Mouse (Mus musculus): ENCODE results near the gene Dner. TPM values are rescaled to one million over a fixed set of nuclear protein-coding genes. Genes with fewer than 3 reads are reported as not detected.

Gene Dner
- polyA plus RNA-seq, 2 experiments: 5.9 to 6.4 TPM

DNA sequence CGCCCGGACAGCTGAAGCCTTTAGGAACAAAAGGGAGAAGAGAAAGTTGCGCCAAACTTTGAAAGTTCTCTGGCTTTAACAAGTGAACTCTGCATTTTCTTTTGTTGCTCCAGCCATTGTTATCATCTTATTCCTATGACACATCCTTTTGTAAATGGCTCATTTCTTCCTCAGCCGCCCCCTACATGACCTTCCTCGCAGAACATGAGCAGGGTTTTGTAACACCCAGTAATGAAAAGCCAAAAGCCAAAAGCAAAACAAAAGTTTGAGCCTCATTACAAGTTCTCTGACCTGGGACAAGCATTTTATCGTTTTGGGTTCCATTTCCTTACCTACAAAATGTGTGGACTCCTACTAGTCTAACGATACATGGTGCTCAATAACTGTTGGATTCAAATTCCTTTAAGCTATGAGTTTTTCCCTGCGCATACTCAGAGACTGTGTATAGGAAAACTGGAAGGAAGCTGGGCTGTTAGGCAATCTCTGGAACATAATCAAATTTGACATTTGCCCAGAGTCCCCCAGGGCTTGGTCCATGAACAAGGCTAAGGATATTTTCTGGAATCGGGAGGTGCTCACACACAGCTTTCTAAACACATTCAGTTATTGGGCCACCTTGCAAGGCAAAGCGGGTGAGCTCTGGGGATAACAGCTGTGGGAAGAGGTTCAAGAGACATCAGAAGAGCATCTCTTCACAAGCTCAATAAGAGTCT lies 246.3 kb downstream of the Dner start:
- Histone ChIP-seq H3K36me3 (ENCODE audit: control insufficient read depth, insufficient read depth, low read length) (no peaks in the 10 kb centered on the region), H3K27ac (replicated peaks; ENCODE audit: low read depth, low read length) (no peak overlapping the region), H3K4me2 (replicated peaks; ENCODE audit: low read depth, low read length, severe bottlenecking) (no peak overlapping the region), H3K4me1 (ENCODE audit: control insufficient read depth, insufficient read depth, low read length) (no peaks in the 10 kb centered on the region), H3K9me3 (ENCODE audit: control insufficient read depth, low read length) (no peaks in the 10 kb centered on the region), H3K9ac (ENCODE audit: low read depth, low read length, severe bottlenecking) (no peak overlapping the region), H3K27me3 (ENCODE audit: control insufficient read depth, insufficient read depth, low read length) (no peaks in the 10 kb centered on the region), H3K4me3 (replicated peaks; ENCODE audit: low read length) (no peak overlapping the region)
- 87% methylated on average over 10 of the region's 10 CpGs for WGBS
- ATAC-seq (ENCODE audit: low FRiP score, low read depth): no peak
- no peak for DNase-seq (ENCODE audit: low spot score)
- TF ChIP-seq POLR2A (IDR thresholded peaks at IDR 0.05; ENCODE audit: borderline replicate concordance, extremely low read depth, insufficient read depth, insufficient read length): no peak

- H3K27me3 ChIP-seq (ENCODE audit: control insufficient read depth, insufficient read depth, low read length): no peaks in the 10 kb centered on the region
- ATAC-seq (ENCODE audit: low FRiP score, low read depth): no peak
- no peaks in the 10 kb centered on the region for H3K9me3 ChIP-seq (ENCODE audit: control insufficient read depth, low read length)
- no peaks in the 10 kb centered on the region for H3K4me1 ChIP-seq (ENCODE audit: control insufficient read depth, insufficient read depth, low read length)
- DNase-seq (ENCODE audit: low spot score): no peak
- WGBS: 58% methylated on average over 3 of the region's 3 CpGs
- H3K27ac ChIP-seq (replicated peaks; ENCODE audit: low read depth, low read length): no peak overlapping the region
- no peak for TF ChIP-seq POLR2A (IDR thresholded peaks at IDR 0.05; ENCODE audit: borderline replicate concordance, extremely low read depth, insufficient read depth, insufficient read length)
- H3K9ac ChIP-seq (ENCODE audit: low read depth, low read length, severe bottlenecking): no peak overlapping the region
- no peaks in the 10 kb centered on the region for H3K36me3 ChIP-seq (ENCODE audit: control insufficient read depth, insufficient read depth, low read length)
- no peak overlapping the region for H3K4me2 ChIP-seq (replicated peaks; ENCODE audit: low read depth, low read length, severe bottlenecking)
- H3K4me3 ChIP-seq (replicated peaks; ENCODE audit: low read length): no peak overlapping the region
Observed at GRCm38 (mm10) chr1:84443640-84444039, 252.4 kb downstream of the Dner start.

DNA sequence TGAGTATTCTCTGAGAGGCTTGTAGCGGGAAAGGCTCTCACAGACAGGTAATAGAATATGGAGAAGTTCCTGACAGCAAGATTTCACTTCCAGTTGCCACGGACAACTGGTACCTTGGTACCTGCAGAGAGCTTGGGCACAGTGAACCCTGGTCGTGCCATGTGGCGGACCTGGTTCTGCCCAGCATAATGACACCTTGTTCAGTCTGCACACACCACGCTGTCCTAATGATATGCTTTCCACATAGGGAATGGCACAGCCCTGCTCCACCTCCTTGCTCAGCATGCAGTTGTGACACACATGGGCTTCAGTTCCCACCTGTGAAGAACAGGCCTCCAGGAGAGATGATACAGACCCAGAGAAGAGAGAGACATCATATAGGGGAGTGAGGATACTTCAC lies 253.0 kb downstream of the Dner start:
- no peak overlapping the region for H3K9ac ChIP-seq (ENCODE audit: low read depth, low read length, severe bottlenecking)
- no peak overlapping the region for H3K4me2 ChIP-seq (replicated peaks; ENCODE audit: low read depth, low read length, severe bottlenecking)
- no peaks in the 10 kb centered on the region for H3K36me3 ChIP-seq (ENCODE audit: control insufficient read depth, insufficient read depth, low read length)
- ATAC-seq (ENCODE audit: low FRiP score, low read depth) (no peak), DNase-seq (ENCODE audit: low spot score) (no peak)
- no peaks in the 10 kb centered on the region for H3K9me3 ChIP-seq (ENCODE audit: control insufficient read depth, low read length)
- no peak overlapping the region for H3K4me3 ChIP-seq (replicated peaks; ENCODE audit: low read length)
- H3K27me3 ChIP-seq (ENCODE audit: control insufficient read depth, insufficient read depth, low read length): no peaks in the 10 kb centered on the region
- no peak overlapping the region for H3K27ac ChIP-seq (replicated peaks; ENCODE audit: low read depth, low read length)
- WGBS: 82% methylated on average over 5 of the region's 5 CpGs
- H3K4me1 ChIP-seq (ENCODE audit: control insufficient read depth, insufficient read depth, low read length): no peaks in the 10 kb centered on the region
- TF ChIP-seq POLR2A (IDR thresholded peaks at IDR 0.05; ENCODE audit: borderline replicate concordance, extremely low read depth, insufficient read depth, insufficient read length): no peak

DNA sequence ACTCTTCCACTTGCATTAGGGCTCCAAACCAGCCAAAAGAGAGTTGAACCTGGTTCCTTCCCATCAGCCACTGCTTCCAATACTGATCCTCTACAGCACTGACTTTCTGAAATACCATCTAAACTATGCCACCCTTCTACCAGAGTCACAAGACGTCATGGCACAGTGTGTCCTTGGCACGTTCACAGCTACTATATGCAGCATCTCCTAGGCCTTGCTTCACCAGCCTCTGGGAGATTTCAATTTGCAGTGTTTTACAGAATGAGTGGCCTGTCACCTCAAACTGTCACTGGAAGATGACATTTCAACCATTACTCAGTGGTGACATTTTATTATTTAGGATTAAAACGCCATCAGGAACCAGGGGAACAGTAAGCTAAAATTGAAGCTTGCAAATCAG lies 254.6 kb downstream of the Dner start:
- TF ChIP-seq POLR2A (IDR thresholded peaks at IDR 0.05; ENCODE audit: borderline replicate concordance, extremely low read depth, insufficient read depth, insufficient read length): no peak
- no peak overlapping the region for H3K4me2 ChIP-seq (replicated peaks; ENCODE audit: low read depth, low read length, severe bottlenecking)
- no peak overlapping the region for H3K9ac ChIP-seq (ENCODE audit: low read depth, low read length, severe bottlenecking)
- DNase-seq (ENCODE audit: low spot score) (no peak), ATAC-seq (ENCODE audit: low FRiP score, low read depth) (no peak)
- H3K36me3 ChIP-seq (ENCODE audit: control insufficient read depth, insufficient read depth, low read length): no peaks in the 10 kb centered on the region
- 87% methylated on average over 3 of the region's 3 CpGs for WGBS
- H3K27ac ChIP-seq (replicated peaks; ENCODE audit: low read depth, low read length): no peak overlapping the region
- H3K4me1 ChIP-seq (ENCODE audit: control insufficient read depth, insufficient read depth, low read length): no peaks in the 10 kb centered on the region
- no peaks in the 10 kb centered on the region for H3K27me3 ChIP-seq (ENCODE audit: control insufficient read depth, insufficient read depth, low read length)
- H3K9me3 ChIP-seq (ENCODE audit: control insufficient read depth, low read length): no peaks in the 10 kb centered on the region
- no peak overlapping the region for H3K4me3 ChIP-seq (replicated peaks; ENCODE audit: low read length)

GRCm38 (mm10) chr1:84437565-84437964 lies 258.5 kb downstream of the Dner start:
- Histone ChIP-seq H3K9me3 (ENCODE audit: control insufficient read depth, low read length) (no peaks in the 10 kb centered on the region), H3K4me3 (replicated peaks; ENCODE audit: low read length) (no peak overlapping the region), H3K36me3 (ENCODE audit: control insufficient read depth, insufficient read depth, low read length) (no peaks in the 10 kb centered on the region), H3K27me3 (ENCODE audit: control insufficient read depth, insufficient read depth, low read length) (no peaks in the 10 kb centered on the region), H3K27ac (replicated peaks; ENCODE audit: low read depth, low read length) (no peak overlapping the region), H3K9ac (ENCODE audit: low read depth, low read length, severe bottlenecking) (no peak overlapping the region), H3K4me2 (replicated peaks; ENCODE audit: low read depth, low read length, severe bottlenecking) (no peak overlapping the region), H3K4me1 (ENCODE audit: control insufficient read depth, insufficient read depth, low read length) (no peaks in the 10 kb centered on the region)
- ATAC-seq (ENCODE audit: low FRiP score, low read depth): no peak
- TF ChIP-seq POLR2A (IDR thresholded peaks at IDR 0.05; ENCODE audit: borderline replicate concordance, extremely low read depth, insufficient read depth, insufficient read length): no peak
- DNase-seq (ENCODE audit: low spot score): no peak

Measured in limb, embryonic 14.5 days (tissue).